Mouse (Mus musculus): Measurements from ENCODE around the gene Lin37.

The Lin37 gene

DNA sequence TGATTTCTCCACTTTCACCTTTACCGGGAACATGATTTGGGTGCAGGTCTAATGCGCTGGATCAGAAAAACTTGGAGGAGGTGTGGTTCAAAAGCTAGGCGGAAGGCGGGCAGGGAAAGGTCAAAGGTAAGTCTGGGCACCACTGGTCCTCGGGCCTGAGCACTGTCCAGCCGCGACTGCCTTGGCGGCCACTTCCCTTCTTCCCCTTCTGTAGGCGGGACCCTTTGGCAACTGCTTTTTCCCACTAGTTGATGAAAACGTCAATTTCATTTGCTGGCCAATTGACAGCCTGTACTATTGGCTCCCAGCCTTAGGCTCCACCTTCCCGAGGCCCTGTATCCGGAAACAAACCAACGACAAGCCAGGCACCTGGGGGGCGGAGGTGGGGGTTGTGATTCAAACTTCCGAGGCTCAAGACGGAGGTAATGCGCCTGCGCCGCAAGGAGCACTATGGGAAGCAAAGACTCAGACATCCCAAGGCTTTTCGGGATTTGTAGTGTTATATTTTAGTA, at the start of gene Lin37:
Lin37 (minus strand) TSS at position 396 of the 512 bp plus-strand sequence.
- peak; percentile 96 for DNase-seq (ENCODE audit: low read depth)

DNA sequence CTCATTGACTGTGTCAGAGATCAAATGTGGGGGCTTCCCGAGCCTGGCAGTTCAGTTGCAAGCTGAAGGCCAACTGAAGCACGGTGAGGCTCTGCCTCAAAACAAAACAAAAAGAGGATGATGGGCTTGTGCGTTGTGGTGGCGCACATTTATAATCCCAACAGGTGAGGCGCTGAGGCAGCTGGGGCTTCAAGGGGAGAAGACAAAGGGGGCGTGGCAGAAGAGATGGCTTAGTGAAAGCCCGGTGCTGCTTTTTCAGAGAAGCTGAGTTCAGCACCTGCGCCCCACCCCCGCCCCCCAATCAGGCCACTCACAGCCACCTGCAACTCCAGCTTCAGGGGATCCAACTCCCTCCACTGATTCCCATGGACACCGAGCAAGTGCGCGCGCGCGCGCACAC, 48.8 kb upstream of the Lin37 start:
- no peak for DNase-seq (ENCODE audit: low read depth)

DNA sequence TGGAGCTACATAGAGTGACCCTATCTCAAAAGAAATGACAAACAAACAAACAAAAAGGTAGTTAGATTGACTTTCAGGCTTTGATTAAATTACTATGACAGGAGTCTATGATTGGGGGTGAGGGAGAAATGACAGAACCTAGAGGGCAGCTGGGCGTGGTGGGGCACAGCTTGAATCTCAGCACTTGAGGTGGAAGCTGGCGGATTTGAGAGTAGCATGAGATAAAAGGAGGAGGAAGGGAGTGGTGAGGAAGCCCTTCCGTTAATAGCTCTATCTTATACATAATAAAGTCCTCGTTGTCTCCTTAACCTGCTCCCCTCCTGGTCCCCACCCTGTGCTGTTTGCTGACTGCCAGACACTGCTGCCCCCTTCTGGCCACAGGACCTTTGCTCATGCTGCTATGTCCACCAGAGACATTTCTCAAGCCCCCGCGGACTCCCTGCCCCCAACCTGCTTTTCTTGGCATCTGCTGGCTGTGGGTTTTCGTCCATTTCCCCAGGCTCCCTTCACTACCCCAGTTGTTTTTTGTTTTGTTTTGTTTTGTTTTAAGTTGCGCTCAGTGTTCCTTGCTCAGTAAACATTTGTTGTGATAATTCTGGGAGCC, 48.2 kb upstream of the Lin37 start:
- DNase-seq (ENCODE audit: low read depth) = peak; percentile 88

DNA sequence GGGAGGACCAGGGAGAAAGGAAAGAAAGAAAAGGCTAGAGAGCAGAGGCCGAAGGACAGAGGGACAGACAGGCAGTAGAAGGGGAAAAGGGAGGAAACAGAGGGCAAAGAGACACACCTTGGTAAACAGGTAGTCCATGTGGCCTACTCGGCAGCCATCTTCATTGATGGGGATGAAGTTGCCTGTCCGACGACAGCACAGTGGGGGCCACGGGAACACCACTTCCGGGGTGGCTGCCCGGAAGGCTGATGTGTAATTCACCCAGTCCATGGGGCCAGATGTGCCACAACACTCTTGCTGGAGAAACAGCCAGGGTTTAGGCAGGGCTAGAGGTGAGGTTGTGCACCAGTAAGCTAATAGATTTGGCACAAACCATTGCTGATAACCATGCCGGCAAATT, 45.3 kb upstream of the Lin37 start:
- DNase-seq (ENCODE audit: low read depth) = no peak

DNA sequence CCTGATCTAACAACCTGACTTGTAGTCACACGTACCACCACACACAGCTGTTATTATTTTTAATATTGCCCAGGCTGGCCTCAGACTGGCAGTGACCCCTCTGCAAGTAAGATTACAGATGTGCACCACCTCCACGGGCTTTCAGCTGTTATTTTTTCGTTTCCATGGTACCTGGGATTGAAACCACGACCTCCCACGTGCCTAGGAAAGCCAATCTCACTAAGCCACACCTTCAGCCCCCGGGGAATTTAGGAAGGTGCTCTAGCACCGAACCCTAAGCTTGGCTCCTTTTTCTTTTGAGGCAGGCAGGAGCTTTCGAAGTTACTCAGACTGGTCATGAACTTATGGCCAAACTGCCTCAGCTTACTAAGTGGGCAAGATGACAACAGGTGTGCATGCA, 44.8 kb upstream of the Lin37 start:
- no peak for DNase-seq (ENCODE audit: low read depth)

DNA sequence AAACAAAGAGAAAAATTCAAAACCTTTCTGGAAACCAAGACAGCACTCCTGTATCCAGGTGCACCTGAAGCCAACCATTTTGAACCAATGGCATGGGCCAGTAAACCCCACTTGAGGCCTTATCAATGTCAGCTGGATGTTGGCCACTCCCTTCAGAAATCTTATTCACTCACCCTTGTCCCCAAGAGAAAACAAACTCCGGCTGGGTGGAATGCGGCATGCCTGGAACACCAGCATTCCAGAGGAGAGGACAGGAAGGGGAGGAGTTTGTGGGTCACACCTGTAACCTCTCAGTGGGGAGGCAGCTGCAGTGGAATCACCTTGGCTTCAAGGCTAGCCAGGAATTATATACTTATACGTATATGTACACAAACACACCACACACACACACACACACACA, 42.9 kb upstream of the Lin37 start:
- DNase-seq (ENCODE audit: low read depth) = no peak

DNA sequence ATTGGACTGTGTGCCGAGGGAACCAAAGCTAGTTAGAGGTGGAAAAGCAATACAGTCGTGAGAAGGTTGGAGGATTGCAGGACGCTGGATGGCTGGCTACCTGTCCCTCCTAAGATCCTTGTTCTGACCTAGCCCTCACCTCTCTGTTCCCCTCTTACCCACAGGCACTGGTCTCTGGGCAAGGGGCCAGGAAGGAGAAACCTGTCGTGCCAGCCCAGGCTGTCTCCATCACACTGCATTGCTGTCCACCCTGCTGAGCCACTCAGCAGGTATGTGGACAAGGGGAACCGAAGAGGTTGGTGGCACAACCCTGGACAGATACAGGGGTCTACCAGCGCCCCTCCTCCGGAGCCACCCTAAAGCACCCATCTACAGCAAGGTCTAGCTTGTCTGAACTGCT, 41.0 kb upstream of the Lin37 start:
- DNase-seq (ENCODE audit: low read depth) = no peak

DNA sequence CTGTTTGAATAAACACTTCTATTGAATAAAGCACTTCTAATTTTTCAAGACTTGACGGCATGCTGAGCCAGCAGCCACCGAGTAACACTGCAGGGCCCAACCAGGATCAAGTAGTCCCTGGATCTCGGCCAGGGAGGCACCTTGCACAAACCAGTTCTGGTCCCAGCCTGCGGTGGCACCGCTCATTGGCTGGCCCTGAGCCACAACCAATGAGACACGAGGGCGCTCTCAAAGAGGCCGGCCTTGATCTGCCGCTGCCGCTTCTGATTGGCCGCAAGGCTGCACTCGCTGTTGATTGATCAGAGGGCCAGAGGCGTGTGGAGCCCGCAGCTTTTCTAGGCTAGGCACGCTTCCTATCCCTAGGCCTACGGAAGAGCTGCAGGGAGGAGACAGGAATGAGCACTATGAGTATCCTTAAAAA, 40.3 kb upstream of the Lin37 start:
- peak; percentile 85 for DNase-seq (ENCODE audit: low read depth)

DNA sequence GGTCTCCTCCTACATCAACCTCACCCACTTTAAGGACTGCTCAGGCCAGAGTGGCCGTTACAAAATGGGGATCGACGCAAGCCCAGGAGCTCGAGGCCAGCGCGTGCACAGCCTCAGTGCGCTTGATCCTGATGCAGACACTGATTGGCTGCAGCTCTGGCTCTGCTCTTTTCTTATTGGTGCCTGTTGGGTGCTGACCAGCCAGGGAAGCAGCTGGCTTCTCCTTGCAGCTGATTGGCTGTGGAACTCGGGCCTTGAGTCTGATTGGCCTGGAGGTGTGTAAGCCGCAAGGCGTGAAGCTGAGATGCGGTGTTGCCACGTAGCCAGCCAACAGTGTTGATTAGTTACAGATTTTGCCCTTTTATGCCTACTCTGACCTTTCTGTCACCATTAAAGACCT, 39.1 kb upstream of the Lin37 start, which contains the start of gene Zbtb32:
Zbtb32 (minus strand) TSS at position 124 of the 400 bp plus-strand sequence.
- no peak for DNase-seq (ENCODE audit: low read depth)

DNA sequence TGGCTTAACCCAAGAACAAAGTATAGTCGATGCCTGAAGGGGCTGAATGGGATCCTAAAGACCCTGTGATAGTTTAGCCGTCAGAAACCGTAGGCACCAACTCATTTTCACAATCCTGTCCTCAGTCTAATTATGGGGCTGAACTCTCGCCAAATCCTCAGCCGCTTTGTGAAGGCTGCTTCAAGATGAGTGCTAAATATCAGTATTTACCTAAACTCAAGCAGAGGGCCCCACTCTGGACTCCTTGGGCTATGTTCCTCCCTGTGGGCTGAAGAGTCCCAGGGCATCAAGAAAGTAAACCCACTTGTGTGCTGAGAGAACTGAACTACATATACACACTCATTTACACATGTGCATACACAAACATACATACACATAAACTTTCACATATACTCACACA, 37.2 kb upstream of the Lin37 start:
- no peak for DNase-seq (ENCODE audit: low read depth)

DNA sequence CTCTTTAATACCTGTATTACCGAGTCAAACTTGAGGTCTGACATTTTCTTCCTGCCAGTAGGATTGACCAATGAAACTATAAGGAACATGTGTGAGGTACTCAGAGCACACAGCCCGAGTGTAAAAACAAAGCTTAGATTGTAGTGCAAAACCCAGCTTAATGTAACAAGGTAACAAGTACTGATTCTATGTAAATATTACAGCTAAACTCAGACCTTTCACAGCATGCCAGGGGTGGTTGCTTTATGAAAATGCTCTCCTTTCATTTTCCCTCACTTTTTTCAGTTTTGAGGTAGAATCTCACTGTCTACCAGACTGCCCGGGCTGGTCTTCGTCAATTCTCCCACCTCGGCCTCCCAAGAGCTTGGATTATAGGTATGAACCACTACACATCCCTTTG, 36.5 kb upstream of the Lin37 start:
- DNase-seq (ENCODE audit: low read depth) = no peak

DNA sequence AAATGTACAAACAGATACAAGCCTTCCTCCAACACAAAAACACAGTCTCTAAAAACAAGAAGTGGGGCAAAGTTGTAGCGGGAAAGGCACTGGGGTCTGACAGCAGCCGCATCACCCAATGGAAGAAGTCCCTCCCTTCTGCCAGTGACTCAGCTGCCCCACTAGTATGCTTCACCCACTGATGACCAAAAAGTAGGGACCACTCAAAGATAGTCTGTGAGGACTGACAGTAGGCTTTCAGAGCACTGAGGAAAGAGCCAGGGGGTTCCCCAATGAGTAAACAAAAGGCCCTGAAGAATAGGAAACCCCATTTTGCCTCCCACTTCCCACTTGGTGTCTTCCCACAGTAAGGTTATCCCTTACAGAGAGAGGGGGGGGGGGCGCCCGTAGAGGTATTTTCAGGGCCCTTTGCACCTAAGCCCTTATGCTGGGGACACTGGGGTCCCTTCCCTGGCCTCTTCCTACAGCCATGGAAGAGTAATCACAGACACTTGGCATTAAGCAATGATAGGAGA, 34.9 kb upstream of the Lin37 start:
- DNase-seq (ENCODE audit: low read depth) = peak; percentile 69

DNA sequence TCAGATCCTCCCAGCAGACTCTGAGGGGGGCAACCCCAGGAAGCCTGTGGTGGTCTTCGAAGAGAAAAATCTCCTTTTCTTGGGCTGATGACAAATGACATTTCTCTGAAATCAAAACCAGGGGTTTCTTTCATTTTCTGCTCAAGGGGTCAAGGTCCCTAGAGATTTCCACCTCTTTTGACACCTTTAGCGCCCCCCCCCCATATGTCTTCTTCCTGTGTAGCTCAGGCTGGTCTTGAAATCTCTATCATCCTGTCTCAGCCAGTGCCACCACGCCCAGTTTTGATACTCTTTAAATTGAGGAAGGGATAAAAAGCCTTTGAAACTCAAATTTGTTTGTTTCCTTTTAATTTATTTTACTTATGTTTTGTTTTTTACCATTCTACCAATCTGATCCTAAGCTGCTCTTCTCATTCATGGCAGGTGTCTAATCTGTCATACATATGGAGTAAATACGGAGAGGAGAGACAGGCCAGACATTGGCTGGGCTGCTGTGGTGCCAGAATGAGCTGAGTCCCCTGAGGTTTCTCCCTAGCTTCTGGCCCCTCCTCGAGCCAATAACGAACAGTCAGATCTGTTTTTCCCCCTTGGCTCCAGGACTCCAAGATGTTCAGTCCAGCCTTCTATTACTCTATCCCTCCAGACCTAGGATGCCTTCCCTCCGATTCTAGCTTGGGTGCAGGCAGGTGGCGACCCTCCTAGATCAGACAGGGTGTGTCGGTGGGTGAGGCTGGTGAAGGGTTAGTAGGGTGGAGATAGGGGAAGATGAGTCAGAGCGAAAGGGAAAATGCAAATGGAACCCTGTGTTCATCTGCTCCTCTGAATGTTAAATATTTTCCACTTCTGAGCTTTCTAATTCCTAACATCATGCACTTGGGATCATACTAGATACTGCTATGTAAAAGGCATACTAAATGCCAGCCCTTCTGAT, 34.2 kb upstream of the Lin37 start:
- peak; percentile 81 for DNase-seq (ENCODE audit: low read depth)

DNA sequence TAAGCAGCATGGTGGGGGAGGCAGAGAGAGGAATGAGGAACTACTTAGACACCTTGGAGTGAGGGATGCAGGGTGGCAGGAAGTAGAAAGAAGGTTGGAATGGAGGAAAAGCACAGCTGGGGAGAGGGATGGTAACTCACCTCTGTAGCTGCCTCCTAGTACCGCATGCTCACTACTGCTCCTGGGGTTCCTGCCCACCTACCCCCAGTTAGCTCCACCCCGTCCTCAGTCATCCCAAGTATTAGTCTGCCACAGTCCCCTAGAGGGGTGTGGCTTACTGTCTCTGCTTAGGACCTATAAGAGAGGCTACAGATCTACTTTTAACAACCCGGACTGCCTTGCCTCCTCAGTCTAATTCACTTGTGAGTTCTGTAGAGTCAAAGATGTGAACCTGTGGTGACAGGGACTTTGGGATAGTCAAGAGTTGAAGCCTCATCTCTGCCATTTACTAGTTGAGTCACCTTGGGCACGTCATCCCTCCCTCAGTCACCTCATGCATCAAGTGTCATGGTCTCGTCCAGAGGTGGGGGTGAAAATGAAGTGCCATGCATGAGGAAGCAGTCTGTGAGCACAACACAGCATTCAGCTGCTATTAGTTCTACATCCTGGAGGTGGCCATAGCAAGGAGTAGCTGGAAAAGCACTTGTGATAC, 33.3 kb upstream of the Lin37 start:
- DNase-seq (ENCODE audit: low read depth) = peak; percentile 76

DNA sequence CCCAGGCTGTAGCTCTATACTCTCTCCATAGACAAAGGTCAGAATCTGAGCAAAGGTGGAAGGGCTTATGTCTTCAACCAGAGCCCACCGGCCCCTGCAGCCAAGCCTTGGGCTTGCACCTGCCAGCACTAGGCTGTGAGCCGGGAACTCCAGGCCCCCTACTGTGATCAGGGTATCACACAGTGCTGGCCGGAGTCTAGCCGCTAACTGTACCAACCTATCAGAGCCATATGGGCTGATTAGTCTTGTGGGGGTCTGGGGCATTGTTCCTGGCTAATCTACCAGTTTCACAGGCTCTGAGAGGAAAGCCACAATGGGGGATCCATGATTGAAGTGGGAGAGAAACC, 31.9 kb upstream of the Lin37 start:
- DNase-seq (ENCODE audit: low read depth) = no peak

DNA sequence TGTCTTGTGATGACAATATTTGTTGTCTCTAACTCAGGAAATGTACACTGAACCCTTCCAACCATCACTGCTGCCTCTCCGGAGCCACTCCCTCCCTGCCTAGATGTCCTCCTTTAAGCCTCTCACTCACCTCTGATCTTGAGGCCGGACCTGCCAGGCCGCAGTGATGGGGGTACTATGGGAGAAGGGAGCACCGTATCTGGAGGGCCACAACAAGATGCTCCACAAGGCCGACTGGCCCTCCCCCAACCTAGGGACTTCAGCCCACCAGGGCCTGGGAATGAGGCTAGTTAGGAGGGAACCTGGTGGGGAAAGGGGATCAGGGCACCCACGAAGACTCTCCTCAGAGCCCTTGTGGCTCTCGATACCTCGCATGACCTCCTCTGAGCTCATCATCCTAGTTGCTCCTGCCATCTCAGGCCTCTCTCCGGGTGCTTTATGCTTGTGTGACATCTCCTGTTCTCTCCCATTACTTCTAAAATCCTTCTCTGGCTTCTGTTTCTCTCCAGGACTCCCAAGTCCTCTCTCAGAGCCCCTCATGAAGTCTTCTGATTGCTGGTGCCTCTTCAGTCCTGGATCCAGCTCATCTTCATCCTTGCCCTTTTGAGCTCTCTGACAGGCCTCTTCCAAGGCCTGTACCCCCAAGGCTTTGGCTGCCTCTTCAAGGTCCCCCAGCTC, 31.4 kb upstream of the Lin37 start:
- DNase-seq (ENCODE audit: low read depth) = no peak

DNA sequence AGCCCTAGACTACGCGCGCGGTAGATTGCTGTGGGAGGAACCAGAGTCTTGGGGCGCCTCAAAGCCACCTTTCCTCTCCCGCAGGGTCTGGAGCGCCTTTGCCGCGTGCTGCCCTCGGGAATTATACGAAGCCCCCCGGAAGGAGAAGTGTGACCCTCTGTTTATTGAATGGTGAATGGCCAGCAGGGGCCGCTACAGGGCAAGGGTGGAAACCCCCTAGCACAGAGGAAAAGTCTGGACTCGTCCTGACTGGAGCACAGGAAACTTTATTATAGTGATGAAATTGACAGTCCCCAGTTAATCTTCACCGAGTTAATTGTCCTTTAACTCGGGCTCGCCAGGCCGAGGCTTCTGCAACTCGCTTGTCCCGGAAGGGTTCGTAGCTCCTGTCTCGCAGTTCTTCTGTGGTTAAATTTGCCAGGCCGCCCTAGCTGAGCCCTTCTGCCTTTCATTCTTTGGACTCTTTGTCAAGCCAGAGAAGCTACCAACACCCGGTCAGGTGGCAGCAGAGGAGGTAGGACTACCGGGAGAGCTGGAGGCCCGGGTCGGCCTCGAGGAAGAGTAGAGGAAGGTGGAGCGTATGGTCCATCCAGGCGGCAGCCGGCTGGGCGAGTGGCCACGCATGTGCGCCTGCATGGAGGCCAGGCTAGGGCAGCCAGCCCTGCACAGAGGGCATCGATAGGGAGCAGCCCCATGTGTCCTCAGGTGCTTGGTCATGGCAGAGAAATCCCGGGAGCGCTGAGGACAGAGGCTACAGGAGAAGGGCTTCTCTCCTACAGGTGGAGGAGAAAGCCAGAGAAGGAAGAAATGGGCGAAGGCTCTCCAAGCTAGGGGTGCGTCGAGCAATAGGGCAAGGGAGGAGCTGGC, 30.0 kb upstream of the Lin37 start:
- peak; percentile 88 for DNase-seq (ENCODE audit: low read depth)

DNA sequence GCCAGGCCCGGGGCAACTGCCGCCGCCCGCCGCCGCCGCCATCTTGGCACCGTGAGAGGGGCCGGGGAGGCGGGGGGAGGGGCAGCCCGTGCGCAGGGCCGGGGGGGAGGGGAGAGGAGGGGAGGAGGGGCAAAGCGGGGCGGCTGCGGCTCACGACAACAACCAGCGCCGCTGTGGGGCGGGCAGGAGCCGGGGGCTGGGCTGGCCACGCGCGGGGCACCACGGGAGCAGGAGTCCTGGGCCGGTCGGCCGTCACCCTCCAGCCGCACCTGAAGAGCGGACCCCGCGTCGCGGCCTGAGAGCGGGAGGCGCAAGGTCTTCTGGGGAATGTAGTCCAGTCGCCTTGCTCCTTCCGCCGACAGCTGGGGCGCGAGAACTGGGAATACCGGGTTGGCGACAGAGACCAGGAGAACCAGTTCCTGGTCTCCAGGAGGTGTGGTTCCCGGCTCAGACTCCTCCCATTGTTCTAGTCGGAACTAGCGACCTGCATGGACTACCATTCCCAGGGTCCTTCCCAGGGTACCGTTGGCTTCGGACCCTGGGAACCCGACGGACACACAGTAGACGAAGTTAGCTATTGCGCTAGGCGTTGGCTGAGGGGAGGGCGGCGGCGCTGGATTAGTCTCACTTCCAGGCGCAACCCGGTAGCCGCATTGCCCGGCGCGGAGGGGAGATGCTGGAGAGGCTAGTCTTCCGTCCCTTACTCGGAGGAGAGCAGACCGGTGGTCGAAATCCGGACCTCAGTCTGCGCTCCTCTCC, 29.2 kb upstream of the Lin37 start, which contains the start of gene Kmt2b:
Kmt2b (minus strand) TSS at position 51 of the 759 bp plus-strand sequence.
- DNase-seq (ENCODE audit: low read depth) = peak; percentile 94

DNA sequence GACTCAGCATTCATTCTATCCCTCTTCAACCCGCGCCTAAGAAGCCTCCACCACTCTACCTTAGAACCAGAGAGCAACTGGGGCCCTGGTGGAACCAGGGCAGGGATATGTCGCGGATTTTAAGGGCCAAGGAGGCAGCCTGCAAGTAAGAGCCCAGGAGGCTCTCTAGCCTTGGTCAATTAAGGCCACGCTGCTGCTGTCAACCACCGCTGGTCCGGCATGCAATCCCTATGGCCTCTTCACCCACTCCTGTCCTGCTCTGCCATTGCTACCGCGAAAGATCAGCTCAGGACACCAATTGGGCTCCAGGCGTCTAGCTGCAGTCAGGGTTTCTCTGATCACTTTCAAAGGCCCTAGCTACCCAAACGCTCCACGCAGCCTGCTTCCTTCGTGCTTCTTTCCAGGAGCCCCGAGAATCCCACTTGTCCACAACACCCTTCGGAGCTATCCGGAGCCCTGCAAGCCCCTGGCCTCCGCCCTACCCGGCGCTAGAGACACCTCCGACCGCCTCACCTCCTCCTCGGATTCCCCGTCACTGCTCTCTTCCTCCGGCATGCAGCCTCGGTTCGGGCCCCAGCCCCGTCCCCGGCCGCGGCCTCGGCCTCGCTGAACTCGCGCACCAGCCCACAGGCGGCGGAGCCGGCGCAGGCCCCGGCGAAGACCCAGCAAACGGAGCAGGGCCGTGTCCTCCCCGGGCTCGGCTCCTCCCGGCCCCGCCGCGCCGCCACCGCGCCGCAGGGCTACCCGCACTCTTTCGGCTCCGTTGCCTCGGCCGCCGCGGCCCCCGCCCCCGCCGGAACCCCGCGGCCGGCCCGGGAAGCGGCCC, 28.4 kb upstream of the Lin37 start:
- DNase-seq (ENCODE audit: low read depth) = peak; percentile 61
